Mouse (Mus musculus) cortical plate, adult 2 months (tissue): ENCODE measurements at regions not wholly inside any gene's neighbourhood (a gene's known extent, or its start where the extent isn't known, plus 50 kb on each side); places are given as distances from the start of the nearest gene placed in this dataset.

Experiments
- CTCF ChIP-seq: fragments of 200-500 bp; IDR thresholded peaks from 2 replicates; pipeline ENCODE4 v1.5.1; 2011; ENCODE audit warnings: mild to moderate bottlenecking, control low read depth, low read length; ENCODE audit not compliant: insufficient read depth; ENCODE audit errors: extremely low read depth
- POLR2A ChIP-seq: fragments of 200-500 bp; IDR thresholded peaks from 2 replicates; pipeline ENCODE4 v1.6.1; 2011; ENCODE audit warnings: mild to moderate bottlenecking, low read length, control low read depth; ENCODE audit not compliant: insufficient read depth; ENCODE audit errors: extremely low read depth

DNA sequence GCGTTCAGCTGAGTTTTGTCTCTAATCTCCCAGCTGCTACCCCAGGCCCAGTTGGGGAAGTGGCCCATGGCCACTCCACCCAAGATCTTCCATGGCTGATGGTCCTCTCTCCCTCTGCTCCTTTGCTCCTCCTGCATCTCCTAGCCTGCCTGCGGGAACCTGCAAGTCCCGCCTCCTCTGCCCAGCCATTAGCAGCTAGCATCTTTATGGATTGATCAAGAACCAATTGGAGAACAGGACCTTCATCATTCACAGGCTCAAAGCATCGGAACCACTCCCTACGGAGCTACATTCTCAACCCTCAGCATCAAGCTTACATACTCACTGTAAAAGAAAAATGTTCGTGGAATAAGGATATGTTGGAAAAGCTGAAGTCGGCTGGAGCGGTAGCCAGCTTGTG lies 52.5 kb upstream of the Arid2 start:
- TF ChIP-seq POLR2A (no peak), CTCF (no peak)
